19 mouse cellular contexts compared by ENCODE assay signal in the genomic region with DNA sequence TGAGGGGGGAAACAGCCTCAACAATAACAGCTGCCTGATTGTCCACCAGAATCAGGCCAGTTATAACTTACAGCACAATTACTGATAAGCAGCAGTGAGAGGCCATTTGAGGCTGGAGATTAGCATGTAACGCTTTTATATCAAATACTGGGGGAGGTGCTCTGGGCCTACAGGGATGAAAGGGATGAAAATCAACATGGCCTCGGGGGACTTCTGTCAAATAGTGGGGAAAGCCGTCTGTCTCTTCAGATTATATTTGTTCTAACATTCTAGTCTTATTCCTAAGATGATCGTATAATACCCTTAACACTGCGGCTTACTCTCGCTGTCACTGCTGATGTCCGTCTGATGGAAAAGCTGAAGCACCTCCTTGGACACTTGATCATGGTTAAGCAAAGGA. TPM values are rescaled to one million over a fixed set of nuclear protein-coding genes. Genes with fewer than 3 reads are reported as not detected.
A peak's percentile ranks its signal among the peaks of the same experiment; 100 is the strongest.
DNase-seq lines count a peak whose midpoint lies in the region; ATAC-seq and TF ChIP-seq lines count a peak whose summit lies in the region.
"Had no signal": no experiment of that assay in that cellular context is flagged by ENCODE, and none has a peak within 500 bp of the region (broad histone marks: within the 10 kb centered on the region; RNA-seq: fewer than 3 reads in every experiment).

No protein-coding gene starts in this region.

- intact Hi-C loops in gastrocnemius, adult 2 months (cut with DNase I): no loop called here

- TF ChIP-seq CTCF in gastrocnemius, adult 2 months (IDR thresholded peaks at IDR 0.05): no peak
- no peak for TF ChIP-seq CTCF in brain, embryonic 14.5 days (IDR thresholded peaks at IDR 0.05; ENCODE audit: borderline replicate concordance, extremely low read depth, insufficient read depth, insufficient read length)

- ATAC-seq in hindbrain, embryonic 11.5 days (ENCODE audit: low FRiP score): no peak
- ATAC-seq: forebrain, embryonic 16.5 days; intestine, embryonic 15.5 days had no signal

- no peak overlapping the region for H3K4me3 ChIP-seq in gastrocnemius, adult 2 months
- H3K4me3 ChIP-seq in hindbrain, embryonic 11.5 days (ENCODE audit: low read depth, low read length): no peak overlapping the region
- no peak overlapping the region for H3K4me3 ChIP-seq in hindbrain, embryonic 10.5 days
- H3K4me3 ChIP-seq: embryonic facial prominence, embryonic 15.5 days; erythroblast, embryonic 14.5 days; intestine, embryonic 15.5 days had no signal

- no peak overlapping the region for H3K4me2 ChIP-seq in hindbrain, embryonic 11.5 days (replicated peaks; ENCODE audit: low read depth, low read length)
- H3K4me2 ChIP-seq: embryonic facial prominence, embryonic 15.5 days; heart, embryonic 11.5 days; hindbrain, embryonic 14.5 days; intestine, embryonic 15.5 days had no signal

- no peaks in the 10 kb centered on the region for H3K36me3 ChIP-seq in hindbrain, embryonic 11.5 days (ENCODE audit: control insufficient read depth, insufficient read depth, low read length)
- no peaks in the 10 kb centered on the region for H3K36me3 ChIP-seq in hindbrain, embryonic 10.5 days
- H3K36me3 ChIP-seq: embryonic facial prominence, embryonic 15.5 days; intestine, embryonic 15.5 days had no signal

- no peaks in the 10 kb centered on the region; the same call in 1 of the 2 replicates for H3K9me3 ChIP-seq in hindbrain, embryonic 11.5 days (ENCODE audit: control insufficient read depth, low read length)
- peaks cover 5% of the 10 kb centered on the region; the same call in 1 of the 2 replicates for H3K9me3 ChIP-seq in hindbrain, embryonic 10.5 days
- H3K9me3 ChIP-seq: intestine, embryonic 15.5 days had no signal

- H3K4me1 ChIP-seq in hindbrain, embryonic 11.5 days (replicated peaks; ENCODE audit: control insufficient read depth, insufficient read depth, low read length): no peaks in the 10 kb centered on the region
- 0 out of 2 replicates have a peak, but pooled peaks cover 6% of the 10 kb centered on the region for H3K4me1 ChIP-seq in hindbrain, embryonic 10.5 days (replicated peaks)
- H3K4me1 ChIP-seq: intestine, embryonic 15.5 days had no signal

- peak overlapping the region; percentile 28; the same call in 1 of the 2 replicates for H3K27ac ChIP-seq in gastrocnemius, adult 2 months
- no peak overlapping the region for H3K27ac ChIP-seq in hindbrain, embryonic 11.5 days (ENCODE audit: low read depth, low read length)
- H3K27ac ChIP-seq in hindbrain, embryonic 10.5 days: no peak overlapping the region
- H3K27ac ChIP-seq: embryonic facial prominence, embryonic 15.5 days; hindbrain, embryonic 14.5 days; intestine, embryonic 15.5 days had no signal

- no peak overlapping the region for H3K9ac ChIP-seq in hindbrain, embryonic 11.5 days (ENCODE audit: low read depth, low read length)
- H3K9ac ChIP-seq: embryonic facial prominence, embryonic 15.5 days; hindbrain, embryonic 14.5 days; intestine, embryonic 15.5 days had no signal

- WGBS in hindbrain, embryonic 11.5 days: 80% methylated on average over 7 of the region's 7 CpGs
- 86% methylated on average over 7 of the region's 7 CpGs for WGBS in hindbrain, embryonic 10.5 days

- H3K27me3 ChIP-seq in hindbrain, embryonic 11.5 days (ENCODE audit: control insufficient read depth, insufficient read depth, low read length): no peaks in the 10 kb centered on the region
- H3K27me3 ChIP-seq in hindbrain, embryonic 10.5 days (ENCODE audit: insufficient read depth, poor library complexity, severe bottlenecking): no peaks in the 10 kb centered on the region
- H3K27me3 ChIP-seq: embryonic facial prominence, embryonic 15.5 days; intestine, embryonic 15.5 days had no signal

- DNase-seq in gastrocnemius, adult 2 months: no peak
- DNase-seq in gastrocnemius, adult 18-20 months (ENCODE audit: low spot score): no peak
- peak; percentile 19 for DNase-seq in hindbrain, embryonic 11.5 days (ENCODE audit: low spot score)
- no peak for DNase-seq in hindbrain, embryonic 10.5 days (ENCODE audit: low spot score)
- peak; percentile 68 for DNase-seq in brain, embryonic 14.5 days (ENCODE audit: low read depth)
- peak; percentile 62 for DNase-seq in retina, postnatal 1 day
- no peak for DNase-seq in natural killer cell, adult 2 months (ENCODE audit: low spot score in 2 of 2)
- DNase-seq: adrenal gland, postnatal 10 days; cerebellum, adult 2 months; cerebellum, postnatal 10 days; embryo, embryonic 11 days; gastrocnemius, postnatal 25 days; heart, postnatal 36 days had no signal

- TF ChIP-seq POLR2A in brain, embryonic 14.5 days (IDR thresholded peaks at IDR 0.05; ENCODE audit: borderline replicate concordance, extremely low read depth, insufficient read depth, insufficient read length, poor library complexity, severe bottlenecking): no peak

RNA-seq across cellular contexts. Expression of a gene that starts 40.1 kb away (rescaled TPM):
- total RNA-seq in gastrocnemius, adult 2 months (2021): 10 to 100 TPM; 12.0 to 17.4 TPM
- total RNA-seq in gastrocnemius, adult 18-20 months (2021): 10 to 100 TPM; 10.6 to 13.5 TPM
- 75.8 and 89.0 TPM in 2 replicates for polyA plus RNA-seq in hindbrain, embryonic 11.5 days (2014; fragmentation: Nextera tagmentation; extraction: Ambion mirVana)
- polyA plus RNA-seq in hindbrain, embryonic 10.5 days (2016; fragmentation: Nextera tagmentation; extraction: Ambion mirVana): 70.2 and 70.8 TPM in 2 replicates
- 103 and 129 TPM in 2 replicates for polyA plus RNA-seq in brain, embryonic 14.5 days (2012; rRNA removed)

Comparison
In these comparisons a context has a peak if more than half of its experiments do, and no peak if none do; other contexts are left out.
1. DNase-seq: peak in hindbrain, embryonic 11.5 days (single experiment), brain, embryonic 14.5 days (single experiment) and retina, postnatal 1 day (single experiment); none in gastrocnemius, adult 2 months (single experiment), gastrocnemius, adult 18-20 months (single experiment), hindbrain, embryonic 10.5 days (single experiment) and natural killer cell, adult 2 months (0 of 2).